Mouse (Mus musculus): ENCODE measurements around the gene Exoc5.
"Not testable (repeated sequence)": the region's sequence is repeated elsewhere in the genome, so short reads cannot be mapped to it uniquely, and the experiment has no call there.

The Exoc5 gene

GRCm38 (mm10) chr14:49066274-49066823 lies at the start of gene Exoc5:
Gene Exoc5, minus strand, starts transcription at chr14:49066653.
- in situ Hi-C loops (cut with MboI; ENCODE audit: low pct_unique_long_range_greater_than_20kb in 1 of 2, low sequenced_read_pairs in 2 of 2, unreplicated experiment in 1 of 2): no loop called here

- in situ Hi-C loops (cut with MboI; ENCODE audit: low pct_unique_long_range_greater_than_20kb in 1 of 2, low sequenced_read_pairs in 2 of 2, unreplicated experiment in 1 of 2): not testable (repeated sequence)
Measured at GRCm38 (mm10) chr14:49091755-49092154, 25.3 kb upstream of the Exoc5 start.

- in situ Hi-C loops (cut with MboI; ENCODE audit: low pct_unique_long_range_greater_than_20kb in 1 of 2, low sequenced_read_pairs in 2 of 2, unreplicated experiment in 1 of 2): no loop called here
Measured at GRCm38 (mm10) chr14:49091277-49091676, 24.8 kb upstream of the Exoc5 start.

GRCm38 (mm10) chr14:49090102-49090501 lies 23.6 kb upstream of the Exoc5 start:
- in situ Hi-C loops (cut with MboI; ENCODE audit: low pct_unique_long_range_greater_than_20kb in 1 of 2, low sequenced_read_pairs in 2 of 2, unreplicated experiment in 1 of 2): no loop called here

- in situ Hi-C loops (cut with MboI; ENCODE audit: low pct_unique_long_range_greater_than_20kb in 1 of 2, low sequenced_read_pairs in 2 of 2, unreplicated experiment in 1 of 2): no loop called here
Measured at GRCm38 (mm10) chr14:49089461-49090058, 23.1 kb upstream of the Exoc5 start.

GRCm38 (mm10) chr14:49088155-49089048 lies 21.9 kb upstream of the Exoc5 start:
- in situ Hi-C loops (cut with MboI; ENCODE audit: low pct_unique_long_range_greater_than_20kb in 1 of 2, low sequenced_read_pairs in 2 of 2, unreplicated experiment in 1 of 2): no loop called here

- in situ Hi-C loops (cut with MboI; ENCODE audit: low pct_unique_long_range_greater_than_20kb in 1 of 2, low sequenced_read_pairs in 2 of 2, unreplicated experiment in 1 of 2): no loop called here
Measured at GRCm38 (mm10) chr14:49086522-49086921, 20.1 kb upstream of the Exoc5 start.

GRCm38 (mm10) chr14:49078820-49079219 lies 12.4 kb upstream of the Exoc5 start:
- in situ Hi-C loops (cut with MboI; ENCODE audit: low pct_unique_long_range_greater_than_20kb in 1 of 2, low sequenced_read_pairs in 2 of 2, unreplicated experiment in 1 of 2): no loop called here

- in situ Hi-C loops (cut with MboI; ENCODE audit: low pct_unique_long_range_greater_than_20kb in 1 of 2, low sequenced_read_pairs in 2 of 2, unreplicated experiment in 1 of 2): no loop called here
Measured at GRCm38 (mm10) chr14:49074361-49074760, 7.9 kb upstream of the Exoc5 start.

GRCm38 (mm10) chr14:49073896-49074295 lies 7.4 kb upstream of the Exoc5 start:
- in situ Hi-C loops (cut with MboI; ENCODE audit: low pct_unique_long_range_greater_than_20kb in 1 of 2, low sequenced_read_pairs in 2 of 2, unreplicated experiment in 1 of 2): no loop called here

- in situ Hi-C loops (cut with MboI; ENCODE audit: low pct_unique_long_range_greater_than_20kb in 1 of 2, low sequenced_read_pairs in 2 of 2, unreplicated experiment in 1 of 2): no loop called here
Measured at GRCm38 (mm10) chr14:49072837-49073236, 6.4 kb upstream of the Exoc5 start.

- in situ Hi-C loops (cut with MboI; ENCODE audit: low pct_unique_long_range_greater_than_20kb in 1 of 2, low sequenced_read_pairs in 2 of 2, unreplicated experiment in 1 of 2): no loop called here
Measured at GRCm38 (mm10) chr14:49065529-49066273, 752 bp downstream of the Exoc5 start, which contains the start of gene Ap5m1. Gene Ap5m1, plus strand, starts transcription at chr14:49066097.

- in situ Hi-C loops (cut with MboI; ENCODE audit: low pct_unique_long_range_greater_than_20kb in 1 of 2, low sequenced_read_pairs in 2 of 2, unreplicated experiment in 1 of 2): no loop called here
Measured at GRCm38 (mm10) chr14:49063838-49064237, 2.6 kb downstream of the Exoc5 start.

- in situ Hi-C loops (cut with MboI; ENCODE audit: low pct_unique_long_range_greater_than_20kb in 1 of 2, low sequenced_read_pairs in 2 of 2, unreplicated experiment in 1 of 2): no loop called here
Measured at GRCm38 (mm10) chr14:49049492-49049891, 17.0 kb downstream of the Exoc5 start.

- in situ Hi-C loops (cut with MboI; ENCODE audit: low pct_unique_long_range_greater_than_20kb in 1 of 2, low sequenced_read_pairs in 2 of 2, unreplicated experiment in 1 of 2): no loop called here
Measured at GRCm38 (mm10) chr14:49045610-49046009, 20.8 kb downstream of the Exoc5 start.

GRCm38 (mm10) chr14:49028991-49029390 lies 37.5 kb downstream of the Exoc5 start:
- in situ Hi-C loops (cut with MboI; ENCODE audit: low pct_unique_long_range_greater_than_20kb in 1 of 2, low sequenced_read_pairs in 2 of 2, unreplicated experiment in 1 of 2): no loop called here

GRCm38 (mm10) chr14:49027779-49028368 lies 38.6 kb downstream of the Exoc5 start:
- in situ Hi-C loops (cut with MboI; ENCODE audit: low pct_unique_long_range_greater_than_20kb in 1 of 2, low sequenced_read_pairs in 2 of 2, unreplicated experiment in 1 of 2): no loop called here

- in situ Hi-C loops (cut with MboI; ENCODE audit: low pct_unique_long_range_greater_than_20kb in 1 of 2, low sequenced_read_pairs in 2 of 2, unreplicated experiment in 1 of 2): no loop called here
Measured at GRCm38 (mm10) chr14:49027040-49027778, 39.2 kb downstream of the Exoc5 start.
